Mouse (Mus musculus) brown adipose tissue, adult 24 weeks (tissue): ENCODE measurements around the gene Camkmt. TPM values are rescaled to one million over a fixed set of nuclear protein-coding genes. Genes with fewer than 3 reads are reported as not detected.

Experiments used
- H3K27ac ChIP-seq: fragments of 200-500 bp; replicated peaks from 2 replicates; pipeline ENCODE4 v1.5.1; 2012; ENCODE audit warnings: low read depth, mild to moderate bottlenecking, low read length
- H3K4me1 ChIP-seq: fragments of 200-500 bp; 2 replicates; pipeline ENCODE4 v1.6.1; 2012; ENCODE audit warnings: low read length, mixed read lengths; ENCODE audit not compliant: control insufficient read depth, insufficient read depth, insufficient read length
- H3K4me3 ChIP-seq: fragments of 200-500 bp; 2 replicates; pipeline ENCODE4 v1.5.1; 2012; ENCODE audit warnings: low read depth, mild to moderate bottlenecking, low read length, moderate library complexity; ENCODE audit not compliant: insufficient read depth
- polyA plus RNA-seq: library from polyadenylated mRNA; stranded (reverse); fragments of >200 nt; gene quantifications from 2 replicates; pipeline ENCODE4 v1.2.4, GENCODE M21; 2012; ENCODE audit not compliant: missing spikeins, insufficient read depth, insufficient read length

Gene Camkmt
- polyA plus RNA-seq, 1 experiment: 9.2 TPM

GRCm38 (mm10) chr17:85113441-85113840 lies 23.1 kb downstream of the Camkmt start:
- no peak overlapping the region for H3K4me3 ChIP-seq
- H3K4me1 ChIP-seq: no peaks in the 10 kb centered on the region
- no peak overlapping the region for H3K27ac ChIP-seq

GRCm38 (mm10) chr17:85116643-85117042 lies 26.3 kb downstream of the Camkmt start:
- Histone ChIP-seq H3K4me3 (no peak overlapping the region), H3K4me1 (no peaks in the 10 kb centered on the region)

GRCm38 (mm10) chr17:85138393-85138792 lies 48.0 kb downstream of the Camkmt start:
- no peak overlapping the region for H3K27ac ChIP-seq
- H3K4me3 ChIP-seq: no peak overlapping the region
- no peaks in the 10 kb centered on the region for H3K4me1 ChIP-seq

More at GRCm38 (mm10) chr17:85116643-85117042, 26.3 kb downstream of the Camkmt start:
- no peak overlapping the region for H3K27ac ChIP-seq

DNA sequence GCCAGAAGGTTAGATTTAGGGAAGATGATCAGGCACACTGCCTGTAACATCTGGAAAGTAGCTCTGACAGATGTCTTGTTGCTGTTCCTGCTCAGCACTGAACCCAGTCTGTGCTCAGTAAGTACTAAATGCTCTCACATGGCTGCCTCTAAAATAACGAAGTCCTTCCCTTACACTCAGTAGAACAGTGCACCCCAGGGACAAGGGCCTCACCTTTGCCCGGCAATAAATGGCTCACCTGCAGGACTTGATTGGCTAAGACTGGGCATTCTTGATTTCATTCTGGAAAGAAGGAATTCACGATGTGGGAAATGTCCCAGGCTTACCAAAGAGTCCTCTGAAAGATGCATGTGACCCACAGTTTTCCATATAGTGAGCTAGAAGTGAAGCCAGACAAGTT lies 51.3 kb downstream of the Camkmt start:
- no peaks in the 10 kb centered on the region for H3K4me1 ChIP-seq
- no peak overlapping the region for H3K4me3 ChIP-seq
- no peak overlapping the region for H3K27ac ChIP-seq

- Histone ChIP-seq H3K4me3 (no peak overlapping the region), H3K4me1 (no peaks in the 10 kb centered on the region), H3K27ac (no peak overlapping the region)
These were observed 52.3 kb downstream of the Camkmt start for GRCm38 (mm10) chr17:85142495-85143111.

DNA sequence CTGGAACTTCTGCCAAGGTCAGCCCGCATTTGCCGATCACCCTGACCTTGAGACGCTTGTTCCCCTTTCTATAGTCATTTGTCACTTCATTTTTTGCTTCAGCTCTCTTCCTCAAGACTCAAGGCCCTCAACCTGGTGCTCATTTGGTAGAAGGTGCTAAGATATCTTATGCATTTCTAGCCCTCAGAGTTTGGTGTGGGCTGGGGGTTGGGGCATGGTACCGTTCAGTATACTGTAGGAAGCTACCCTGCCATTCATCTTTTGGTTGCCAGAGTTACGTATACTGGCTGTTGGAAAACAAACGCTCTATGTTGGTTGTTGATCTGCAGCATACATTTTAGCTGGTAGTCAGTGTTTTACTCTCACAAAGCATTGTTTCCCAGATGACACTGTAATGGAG lies 53.8 kb downstream of the Camkmt start:
- Histone ChIP-seq H3K4me3 (no peak overlapping the region), H3K27ac (no peak overlapping the region), H3K4me1 (no peaks in the 10 kb centered on the region)

DNA sequence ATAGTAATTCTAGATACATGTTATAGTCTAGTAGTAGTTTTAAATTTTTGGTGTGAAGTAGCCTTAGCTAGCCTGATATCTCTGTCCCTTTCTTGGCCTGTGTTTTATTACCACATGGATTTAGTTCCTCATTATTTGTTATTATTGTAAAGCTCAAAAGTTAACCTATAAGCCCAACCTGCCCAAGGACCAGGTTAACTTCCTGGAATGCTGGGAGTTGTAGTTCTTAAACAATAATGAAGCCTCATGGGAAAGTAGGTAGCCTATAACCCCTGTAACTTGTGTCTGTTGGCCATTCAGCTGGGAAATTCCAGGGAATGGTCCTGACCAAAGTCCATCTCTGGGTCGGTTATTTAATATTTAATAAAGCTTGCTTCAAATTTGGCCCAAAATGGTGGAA lies 58.0 kb downstream of the Camkmt start:
- Histone ChIP-seq H3K4me3 (no peak overlapping the region), H3K4me1 (0 out of 2 replicates have a peak, but pooled peaks cover 2% of the 10 kb centered on the region), H3K27ac (no peak overlapping the region)

DNA sequence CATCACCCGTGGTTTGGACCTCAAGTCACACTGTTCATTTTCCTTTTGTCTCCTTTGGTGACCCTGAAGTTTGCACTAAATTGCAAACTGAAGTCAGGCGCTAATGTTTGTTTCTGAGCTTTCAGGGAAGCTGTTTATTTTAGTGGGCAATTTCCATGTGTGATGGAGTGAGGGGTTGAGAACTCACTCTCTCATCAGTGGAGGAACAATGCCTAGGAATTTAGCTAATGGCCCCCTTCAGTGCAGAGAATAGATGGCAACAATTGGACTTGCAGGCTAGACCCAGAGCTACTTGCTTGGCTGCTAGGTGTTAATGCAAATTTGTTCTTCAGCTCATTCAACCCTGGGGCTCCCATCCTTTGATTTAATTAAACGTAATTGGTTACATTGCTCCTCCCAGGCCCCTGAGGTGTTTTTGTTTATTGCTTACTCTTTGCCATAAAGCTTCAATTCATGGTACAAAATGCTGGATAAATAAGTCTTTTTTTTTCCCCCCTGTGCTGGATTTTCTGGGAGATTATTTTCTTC lies 58.9 kb downstream of the Camkmt start:
- Histone ChIP-seq H3K4me1 (0 out of 2 replicates have a peak, but pooled peaks cover 2% of the 10 kb centered on the region), H3K27ac (no peak overlapping the region)

DNA sequence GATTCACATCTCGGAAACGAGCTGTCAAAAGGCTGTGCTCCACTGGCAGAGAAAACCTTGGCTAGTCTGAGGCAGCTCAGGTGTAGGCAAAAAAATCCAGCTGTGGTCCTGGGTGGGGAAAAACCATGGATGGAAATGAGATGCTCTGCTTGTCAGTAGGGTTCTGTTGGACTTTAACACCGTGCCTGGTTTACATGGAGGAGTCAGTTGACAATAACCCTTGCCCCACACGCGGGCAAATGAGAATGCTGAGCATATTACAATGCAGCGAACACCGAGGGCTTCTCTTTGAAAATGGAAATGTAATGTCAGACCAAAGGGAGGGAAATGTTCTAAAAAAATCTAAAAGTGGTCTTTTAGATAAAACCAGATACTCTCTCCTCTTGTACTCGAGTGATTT lies 60.9 kb downstream of the Camkmt start:
- Histone ChIP-seq H3K27ac (no peak overlapping the region), H3K4me1 (0 out of 2 replicates have a peak, but pooled peaks cover 2% of the 10 kb centered on the region), H3K4me3 (no peak overlapping the region)

More for the DNA sequence above, 58.9 kb downstream of the Camkmt start:
- H3K4me3 ChIP-seq: no peak overlapping the region

DNA sequence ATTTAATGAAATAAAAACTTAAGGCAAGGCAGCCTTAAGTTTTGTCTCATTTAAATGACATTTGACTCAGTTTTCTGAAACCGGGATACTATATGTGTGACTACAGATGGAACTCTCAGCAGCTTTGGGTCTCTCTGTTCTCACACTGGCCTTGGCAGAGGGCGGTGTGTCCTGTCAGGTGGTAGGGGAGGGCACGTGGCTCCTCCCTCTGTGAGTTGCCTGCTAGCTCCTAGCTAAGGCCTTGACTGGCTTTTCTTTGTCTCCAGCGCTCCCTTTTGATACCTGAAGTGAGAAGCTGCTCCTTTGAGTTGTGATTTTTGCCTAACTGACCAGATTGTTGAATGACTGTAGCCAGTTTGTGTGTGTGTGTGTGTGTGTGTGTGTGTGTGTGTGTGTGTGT lies 67.8 kb downstream of the Camkmt start:
- Histone ChIP-seq H3K4me3 (no peak overlapping the region), H3K4me1 (no peaks in the 10 kb centered on the region), H3K27ac (no peak overlapping the region)

DNA sequence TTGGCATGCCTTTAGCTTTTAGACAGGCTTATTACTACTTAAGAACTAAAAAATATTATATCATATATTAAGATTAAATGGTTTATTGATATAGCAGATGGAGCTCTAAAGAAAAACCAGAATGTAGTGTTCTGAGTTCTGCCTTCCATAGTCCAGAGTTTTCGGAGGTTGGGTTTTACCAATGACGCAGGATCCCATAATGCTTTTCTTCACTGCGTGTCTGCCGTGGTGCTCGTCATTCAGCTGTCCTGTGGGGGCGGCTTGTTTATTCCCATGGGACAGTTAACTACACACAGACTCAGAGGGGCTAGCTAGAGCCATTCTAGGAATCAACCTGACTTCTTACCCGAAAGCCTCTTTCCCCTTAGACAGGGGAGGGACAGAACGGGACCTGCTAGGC lies 69.2 kb downstream of the Camkmt start:
- Histone ChIP-seq H3K4me3 (no peak overlapping the region), H3K27ac (no peak overlapping the region)

DNA sequence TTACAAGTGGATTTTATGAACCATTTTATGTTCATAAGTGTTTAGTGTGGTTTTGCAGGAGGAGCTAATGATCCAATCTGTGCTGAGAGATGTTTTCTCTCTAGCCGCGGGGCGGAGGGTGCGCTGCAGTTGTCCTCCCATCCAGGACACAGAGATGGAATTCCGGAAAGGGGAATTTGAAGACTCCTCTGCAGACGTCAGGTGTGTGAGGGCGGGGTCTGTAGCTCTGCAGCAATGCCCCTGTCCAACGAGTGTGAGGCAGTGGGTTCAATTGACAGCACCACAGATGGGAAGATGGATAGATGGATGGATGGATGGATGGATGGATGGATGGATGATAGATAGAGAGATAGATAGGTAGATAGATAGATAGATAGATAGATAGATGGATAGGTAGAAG lies 70.4 kb downstream of the Camkmt start:
- Histone ChIP-seq H3K27ac (no peak overlapping the region), H3K4me1 (no peaks in the 10 kb centered on the region), H3K4me3 (no peak overlapping the region)

More for the DNA sequence above, 69.2 kb downstream of the Camkmt start:
- no peaks in the 10 kb centered on the region for H3K4me1 ChIP-seq

DNA sequence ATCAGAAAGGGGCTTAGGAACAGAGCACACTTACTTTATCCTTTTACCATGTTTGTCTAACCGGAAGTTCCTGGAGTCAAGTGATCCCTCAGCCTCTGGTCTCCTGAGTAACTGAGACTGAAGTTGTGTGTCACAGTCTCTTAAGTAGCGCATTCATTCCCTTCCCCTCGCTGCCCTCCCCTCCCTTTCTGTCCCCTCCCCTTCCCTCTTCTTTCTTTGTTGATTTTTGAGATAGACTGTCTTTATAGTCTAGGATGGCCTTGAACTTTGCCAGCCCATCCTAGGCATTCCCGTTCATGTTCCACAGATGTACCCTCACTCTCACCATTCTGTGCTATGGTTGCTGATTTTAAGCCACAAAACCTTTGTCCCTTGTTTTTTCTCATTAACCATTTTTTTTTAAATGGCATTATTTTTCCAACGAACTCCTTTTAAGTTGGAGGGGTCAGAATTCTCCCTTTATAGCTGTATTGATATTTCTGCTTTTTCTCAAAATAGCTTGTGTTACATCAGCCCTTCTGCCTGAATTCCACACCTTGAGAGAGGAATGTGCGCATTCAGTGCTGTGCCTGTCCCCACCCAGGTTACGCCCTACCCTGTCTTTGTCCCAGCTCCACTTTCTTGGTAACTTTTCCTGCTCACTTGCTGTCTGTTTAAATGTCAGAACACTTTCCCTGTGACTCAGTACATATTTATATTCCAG lies 72.4 kb downstream of the Camkmt start:
- H3K27ac ChIP-seq: no peak overlapping the region
- no peaks in the 10 kb centered on the region for H3K4me1 ChIP-seq
- no peak overlapping the region for H3K4me3 ChIP-seq

DNA sequence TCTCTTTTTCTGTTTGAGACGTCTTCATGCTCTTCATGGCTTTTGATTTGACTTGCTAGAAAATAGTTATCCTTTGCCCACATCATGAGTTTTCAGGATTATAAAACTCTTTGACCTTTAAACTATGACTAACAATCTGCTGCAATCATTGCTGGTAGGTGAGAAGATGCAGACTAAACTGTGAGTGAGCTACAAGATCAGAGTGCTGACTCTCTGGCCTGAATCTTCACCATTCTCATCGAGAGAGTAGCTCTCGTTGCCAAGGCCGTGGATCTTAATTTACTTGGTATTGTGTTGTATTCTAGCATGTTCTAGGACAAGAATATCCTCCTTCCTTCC lies 72.9 kb downstream of the Camkmt start:
- Histone ChIP-seq H3K4me3 (no peak overlapping the region), H3K4me1 (no peaks in the 10 kb centered on the region), H3K27ac (no peak overlapping the region)

GRCm38 (mm10) chr17:85168761-85169160 lies 78.4 kb downstream of the Camkmt start:
- H3K4me3 ChIP-seq: no peak overlapping the region
- no peak overlapping the region for H3K27ac ChIP-seq
- H3K4me1 ChIP-seq: no peaks in the 10 kb centered on the region
